Mouse (Mus musculus): ENCODE results near the gene Lrfn4. TPM values are rescaled to one million over a fixed set of nuclear protein-coding genes. Genes with fewer than 3 reads are reported as not detected.
"Not testable (repeated sequence)": the region's sequence is repeated elsewhere in the genome, so short reads cannot be mapped to it uniquely, and the experiment has no call there.

The Lrfn4 gene
- total RNA-seq, 1 experiment from 2014 or later, result 6.1 TPM

DNA sequence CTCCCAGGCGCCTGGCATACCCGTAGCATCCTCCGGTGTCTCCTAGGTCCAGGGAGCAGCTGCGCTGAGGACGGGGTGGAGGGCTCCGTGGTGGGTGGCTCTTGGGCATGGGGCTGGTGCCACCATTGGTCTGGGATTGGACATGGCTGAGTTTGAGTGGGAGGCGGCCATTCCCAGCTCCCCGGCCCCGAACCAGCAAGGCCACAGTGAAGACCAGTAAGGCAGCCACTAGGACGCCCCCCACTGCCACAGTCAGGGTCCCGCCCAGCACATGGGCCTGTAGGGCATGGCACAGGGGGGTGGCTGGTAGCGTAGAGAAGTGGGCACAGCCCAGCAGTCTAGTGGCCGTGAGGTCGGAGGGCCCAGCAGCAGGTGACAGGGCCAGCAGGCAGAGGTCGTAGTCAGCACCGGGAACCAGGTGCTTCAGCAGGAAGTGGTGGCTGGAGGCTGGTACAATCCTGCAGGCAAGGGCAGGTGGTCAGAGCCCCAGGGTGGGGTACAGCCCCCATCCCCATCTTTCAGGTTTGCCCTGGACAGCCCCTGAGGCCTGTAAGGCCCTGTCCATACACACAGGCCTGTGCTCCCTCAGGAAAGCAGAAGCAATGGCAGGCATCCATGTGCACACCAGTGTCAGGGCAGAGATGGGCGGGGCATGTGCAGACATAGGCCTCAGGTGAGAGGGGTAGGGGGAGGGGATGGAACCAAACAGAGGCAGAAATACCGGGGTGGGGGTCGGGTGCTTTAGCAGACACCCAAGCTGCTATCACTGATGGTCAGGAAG lies 3.1 kb downstream of the Lrfn4 start:
- peak; percentile 7 for DNase-seq

DNA sequence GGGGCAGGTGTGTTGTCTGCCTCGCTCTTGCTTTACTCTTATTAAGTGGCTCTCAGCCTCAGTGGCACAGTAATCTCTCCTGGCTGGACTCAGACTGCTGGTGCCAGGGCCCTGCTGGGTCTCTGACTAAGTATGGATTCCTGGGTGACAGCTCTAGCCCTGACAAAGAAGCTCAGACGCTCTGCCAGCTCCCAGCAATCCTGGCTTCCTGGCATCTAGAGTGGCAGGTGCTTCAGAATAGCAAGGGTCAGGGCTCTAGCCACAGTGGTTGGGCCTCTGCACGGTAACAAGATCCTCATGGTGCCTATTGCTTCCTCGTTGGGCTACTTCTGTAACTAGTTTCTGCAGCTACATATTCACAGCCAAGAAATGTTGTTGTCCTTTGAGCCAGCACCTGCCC lies 5.4 kb downstream of the Lrfn4 start:
- DNase-seq, result no peak

DNA sequence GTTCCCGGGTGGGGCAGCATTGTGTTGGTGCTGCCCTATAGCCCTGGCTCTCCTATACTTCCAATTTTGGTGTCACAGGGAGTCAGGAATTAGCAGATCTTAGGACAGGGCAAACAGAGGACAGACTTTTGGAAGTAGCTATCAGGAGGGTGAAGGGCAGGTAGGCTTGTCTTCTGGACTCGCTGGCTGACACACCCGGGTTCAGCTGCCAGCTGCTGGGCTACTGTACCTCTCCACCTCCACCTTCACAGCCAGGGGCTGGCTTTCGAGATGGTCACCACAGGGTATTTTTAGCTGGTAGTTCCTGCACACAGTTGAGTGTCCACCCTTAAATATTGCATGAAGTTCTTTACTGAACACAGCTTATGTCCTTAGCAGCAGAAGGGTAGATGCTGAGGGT lies 7.0 kb downstream of the Lrfn4 start:
- no peak for DNase-seq

DNA sequence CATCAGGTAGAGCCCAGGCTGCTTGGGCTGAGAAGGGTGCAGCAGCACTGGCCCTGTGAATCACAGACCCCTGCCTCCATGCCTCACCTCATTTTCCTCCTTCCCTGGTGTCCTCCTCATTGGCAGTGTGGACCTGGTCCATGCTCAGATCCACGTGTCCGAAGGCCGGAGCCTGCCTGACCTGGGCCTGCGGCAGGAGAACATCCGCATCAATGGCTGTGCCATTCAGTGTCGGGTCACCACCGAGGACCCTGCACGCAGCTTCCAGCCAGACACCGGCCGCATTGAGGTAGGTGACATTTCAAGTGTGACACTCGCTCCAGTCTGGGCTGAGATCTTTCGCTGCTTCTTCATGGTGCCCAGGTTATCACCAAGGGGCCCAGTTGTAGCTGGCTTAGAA lies 8.1 kb downstream of the Lrfn4 start:
- DNase-seq, result no peak

DNA sequence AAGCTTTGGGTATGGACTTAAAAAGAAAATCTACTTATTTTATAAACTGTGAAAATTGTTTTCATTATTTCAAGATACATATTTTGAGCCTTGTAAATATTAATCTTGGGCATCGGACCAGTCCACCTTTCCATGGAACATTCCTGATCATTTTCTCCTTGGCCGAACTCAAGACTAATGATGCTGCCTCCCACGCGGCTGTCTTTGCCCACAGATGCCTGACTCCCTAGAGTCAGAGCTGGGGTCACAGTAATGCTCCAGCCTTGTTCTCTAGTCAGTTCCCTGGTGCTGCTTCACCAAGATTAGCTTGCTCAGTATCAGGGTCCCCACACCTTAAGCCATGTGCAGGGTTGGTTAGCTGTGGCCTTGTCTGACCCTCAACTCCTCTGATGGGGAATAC lies 9.8 kb downstream of the Lrfn4 start:
- DNase-seq, result no peak

DNA sequence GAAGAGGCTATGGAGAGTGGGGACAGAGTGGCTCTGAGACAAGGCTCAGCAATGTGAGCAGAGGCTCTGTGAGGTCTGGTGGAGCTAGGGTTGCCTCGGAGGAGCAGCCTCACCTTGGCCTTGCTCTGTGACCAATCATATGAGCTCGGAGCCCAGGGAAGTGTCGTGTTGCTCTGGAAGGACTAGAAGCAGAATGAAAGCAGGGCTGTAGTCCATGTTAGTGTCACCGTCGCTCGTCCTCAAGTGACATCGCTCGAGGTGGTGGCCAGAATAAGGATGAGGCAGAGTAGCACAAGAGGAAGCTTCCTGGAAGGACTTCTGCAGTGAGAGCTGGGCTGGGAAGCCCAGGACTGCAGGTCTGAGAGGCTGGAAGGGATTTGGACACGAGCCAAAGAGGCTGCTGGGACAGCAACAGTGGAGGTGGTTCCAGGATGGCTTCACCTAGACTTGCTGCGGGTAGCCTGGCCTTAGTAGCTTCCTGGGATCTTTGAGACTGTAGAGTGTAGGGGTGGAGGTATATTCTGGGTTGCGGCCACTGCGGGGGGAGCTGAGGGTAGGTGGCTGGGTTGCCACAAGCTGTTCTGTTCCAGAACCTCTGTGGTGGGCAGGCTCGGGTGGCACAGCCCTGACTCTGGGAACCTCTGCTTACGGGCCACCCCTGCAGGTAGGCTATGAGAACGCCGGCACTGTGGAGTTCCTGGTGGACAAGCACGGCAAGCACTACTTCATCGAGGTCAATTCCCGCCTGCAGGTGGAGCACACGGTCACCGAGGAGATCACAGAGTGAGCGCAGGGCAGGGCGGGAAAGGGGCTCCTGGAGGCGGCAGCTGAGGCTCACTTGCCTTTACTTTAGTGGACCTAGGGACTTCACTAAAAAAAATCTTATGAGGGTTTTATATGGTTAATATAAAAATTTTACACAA lies 11.4 kb downstream of the Lrfn4 start:
- no peak for DNase-seq

DNA sequence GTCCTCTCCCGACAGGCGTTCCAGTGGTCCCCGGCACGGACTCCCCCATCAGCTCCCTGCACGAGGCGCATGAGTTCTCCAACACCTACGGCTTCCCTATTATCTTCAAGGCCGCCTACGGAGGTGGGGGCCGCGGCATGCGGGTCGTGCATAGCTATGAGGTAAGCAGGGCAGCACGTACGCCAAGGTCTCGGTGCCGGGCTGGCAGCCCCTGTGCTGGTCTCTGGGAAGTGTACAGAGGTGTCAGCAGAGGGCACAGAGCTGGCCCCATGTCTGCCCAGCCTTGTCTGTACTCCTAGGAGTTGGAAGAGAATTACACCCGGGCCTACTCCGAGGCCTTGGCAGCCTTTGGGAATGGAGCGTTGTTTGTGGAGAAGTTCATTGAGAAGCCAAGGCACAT lies 13.0 kb downstream of the Lrfn4 start:
- DNase-seq, result no peak

DNA sequence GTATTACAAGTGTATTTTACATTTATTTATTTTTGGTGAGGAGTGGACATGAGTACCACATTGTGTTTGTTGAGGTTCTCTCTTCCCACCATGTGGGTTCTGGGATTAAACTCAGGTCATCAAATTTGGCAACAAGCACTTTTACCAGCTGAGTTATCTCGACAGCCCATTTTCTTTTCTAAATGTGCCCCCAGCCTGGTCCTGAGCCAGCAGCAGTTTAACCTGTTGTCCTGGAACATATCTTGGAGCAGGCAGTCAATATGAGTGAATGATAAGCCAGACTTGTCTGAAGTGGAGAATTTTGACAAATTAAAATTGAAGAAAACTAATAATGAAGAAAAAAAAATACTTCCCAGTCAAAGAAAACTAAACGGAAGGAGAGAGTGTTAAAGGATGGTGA lies 19.4 kb downstream of the Lrfn4 start:
- no peak for DNase-seq

DNA sequence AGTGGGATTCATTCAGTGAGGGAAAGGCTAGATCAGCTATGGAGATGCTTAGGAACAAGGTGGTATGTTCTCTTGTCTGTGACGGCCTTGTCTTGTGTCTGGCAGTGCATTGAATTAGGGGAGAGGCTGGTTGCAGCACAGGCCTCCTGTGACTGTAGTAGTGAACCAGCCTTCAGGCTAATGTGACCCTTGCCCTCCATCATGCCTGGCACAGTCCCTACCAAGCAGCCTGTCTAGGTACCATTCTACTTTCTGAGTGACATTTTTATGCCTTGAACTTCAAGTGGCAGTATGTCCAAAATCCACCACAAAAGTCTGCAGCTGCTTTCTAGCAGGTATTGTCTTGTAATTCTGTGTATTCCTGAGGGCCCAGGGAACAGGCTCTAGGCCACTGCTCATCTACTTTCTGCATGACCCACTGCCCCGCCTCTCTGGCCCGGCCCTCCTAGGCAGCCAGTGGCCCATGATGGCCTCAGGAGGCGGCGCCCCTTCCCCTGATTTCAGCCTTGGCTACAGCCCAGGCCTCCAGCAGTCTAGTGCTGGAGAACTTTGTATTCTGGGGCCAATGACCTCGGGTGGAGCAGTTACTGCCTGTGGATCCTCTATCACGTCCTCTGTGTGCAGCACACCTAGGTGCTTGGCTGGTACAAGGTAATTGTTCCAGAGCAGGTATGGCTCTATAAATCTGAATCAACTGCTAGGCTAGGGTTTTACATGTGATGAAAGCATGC lies 21.5 kb downstream of the Lrfn4 start:
- DNase-seq, result peak; percentile 45

DNA sequence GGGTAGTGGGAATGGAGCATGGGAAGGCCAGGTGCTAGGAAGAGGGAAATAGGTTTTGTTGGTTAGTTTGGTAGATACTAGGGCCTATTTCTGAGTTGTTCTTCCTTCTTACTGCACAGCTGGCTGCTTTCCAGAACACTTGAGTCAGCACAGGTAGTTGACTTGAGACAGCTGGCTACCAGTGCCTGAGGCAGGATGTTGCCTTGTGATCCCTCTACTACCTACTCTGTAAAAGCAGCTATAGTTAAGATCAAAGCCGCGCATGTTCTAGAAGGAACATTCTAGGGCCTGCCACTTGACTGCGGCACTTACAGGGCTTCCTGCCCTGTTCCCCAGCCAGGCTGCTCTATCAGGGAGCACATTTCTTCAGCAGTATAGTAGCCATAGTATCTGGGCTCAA lies 25.4 kb downstream of the Lrfn4 start:
- no peak for DNase-seq

DNA sequence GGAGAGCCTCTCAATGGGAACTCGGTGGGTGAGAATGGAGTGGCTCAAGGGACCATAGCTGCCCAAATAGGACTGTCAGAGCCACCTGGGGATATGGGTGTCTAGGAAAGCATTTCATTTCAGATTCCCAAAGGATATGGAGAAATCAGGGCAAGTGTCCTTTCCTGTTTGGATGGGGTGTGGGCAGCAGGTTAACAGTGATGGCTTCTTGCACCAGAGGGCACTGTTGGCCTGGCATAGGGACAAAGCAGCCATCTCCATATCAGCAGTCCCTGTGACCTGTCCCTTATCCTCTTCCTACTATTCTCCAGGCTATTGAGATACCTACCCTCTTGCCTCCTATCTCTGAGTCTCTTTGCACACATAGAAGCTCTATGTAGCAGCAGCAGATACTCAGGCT lies 26.4 kb downstream of the Lrfn4 start:
- peak; percentile 48 for DNase-seq

DNA sequence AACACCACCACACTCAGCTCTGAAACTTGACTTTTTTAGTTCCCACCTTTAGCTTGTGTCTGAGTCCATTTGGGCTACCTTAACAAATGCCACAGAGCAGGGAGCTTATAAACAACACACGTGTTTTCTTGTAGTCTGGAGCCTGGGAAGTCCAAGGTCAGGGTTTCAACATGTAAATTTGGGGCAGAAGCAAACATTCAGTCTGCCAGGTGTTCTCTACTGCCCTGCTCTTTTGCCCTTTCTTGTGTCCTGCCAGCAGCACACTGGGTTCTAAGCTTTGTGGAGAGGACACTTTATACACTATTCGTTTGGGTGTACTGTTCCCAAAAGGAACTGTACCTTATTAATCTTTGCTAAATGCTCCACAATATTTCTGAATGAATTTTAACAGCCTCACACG lies 27.0 kb downstream of the Lrfn4 start:
- peak; percentile 22 for DNase-seq

DNA sequence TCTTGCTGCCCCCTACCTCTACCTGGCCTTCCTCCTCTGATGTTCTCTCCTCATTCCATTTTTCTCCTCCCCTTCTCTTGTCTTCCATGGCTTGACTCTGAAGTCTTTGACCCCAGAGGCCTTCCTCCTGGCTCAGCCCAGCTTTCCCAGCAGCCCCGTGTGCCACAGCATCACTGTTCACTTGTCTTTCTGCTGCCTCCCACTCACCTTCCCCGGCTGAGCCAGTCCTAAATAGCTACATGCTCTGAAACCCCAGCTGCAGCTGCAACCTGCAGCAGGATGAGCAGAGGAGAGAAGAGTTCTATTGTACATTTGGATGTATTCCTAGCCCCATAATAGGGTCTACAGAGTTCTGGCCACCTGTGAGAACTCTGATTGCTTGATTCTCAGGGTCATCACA lies 28.0 kb downstream of the Lrfn4 start:
- DNase-seq, result no peak

DNA sequence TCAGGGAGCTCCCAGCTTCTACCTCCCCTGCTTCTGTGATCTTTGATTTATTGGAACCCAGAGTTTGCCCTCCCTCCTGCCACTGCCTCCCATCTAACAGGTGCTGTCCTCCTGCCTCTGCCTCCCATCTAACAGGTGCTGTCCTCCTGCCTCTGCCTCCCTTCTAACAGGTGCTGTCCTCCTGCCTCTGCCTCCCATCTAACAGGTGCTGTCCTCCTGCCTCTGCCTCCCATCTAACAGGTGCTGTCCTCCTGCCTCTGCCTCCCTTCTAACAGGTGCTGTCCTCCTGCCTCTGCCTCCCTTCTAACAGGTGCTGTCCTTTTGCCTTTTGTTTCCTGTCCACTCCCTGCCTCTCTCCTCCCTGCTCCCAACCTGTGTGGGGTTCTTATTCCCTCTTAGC lies 28.7 kb downstream of the Lrfn4 start:
- DNase-seq, result not testable (repeated sequence)

DNA sequence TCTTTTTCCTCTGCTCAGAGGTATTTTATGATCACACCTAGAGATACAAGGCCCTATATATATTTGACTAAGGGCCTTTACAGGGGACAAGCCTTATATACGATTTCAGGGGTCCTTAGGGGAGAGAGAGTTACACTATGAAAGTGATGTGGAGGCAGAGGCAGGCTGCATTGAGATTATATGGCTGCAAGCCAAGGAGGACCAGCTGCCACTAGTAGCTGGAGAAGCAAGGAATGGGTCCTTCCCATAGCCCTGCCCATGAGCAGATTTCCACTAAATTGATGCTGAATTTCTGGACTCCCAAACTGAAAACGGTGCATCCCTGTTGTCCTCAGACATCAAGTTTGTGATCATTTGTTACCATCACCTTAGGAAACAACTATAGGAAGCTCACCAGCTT lies 31.6 kb downstream of the Lrfn4 start:
- no peak for DNase-seq

DNA sequence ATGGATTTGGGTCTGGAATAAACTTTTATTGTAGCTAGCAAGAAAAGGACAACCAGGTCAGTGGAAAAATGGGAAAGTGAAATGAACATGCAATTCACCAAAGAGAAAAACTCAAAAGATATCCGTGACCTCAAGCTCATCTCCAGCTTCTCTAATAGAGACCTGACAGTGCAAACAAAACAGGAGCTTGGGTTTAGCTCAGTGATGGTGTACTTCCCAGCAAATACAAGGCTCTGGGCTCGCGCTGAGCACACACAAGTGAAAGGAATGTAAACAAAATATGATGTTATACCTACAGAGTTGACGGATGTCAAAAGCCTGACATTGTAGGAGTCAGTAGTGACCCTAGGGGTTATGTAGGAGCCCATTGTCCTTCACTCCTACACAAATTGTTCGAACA lies 36.2 kb downstream of the Lrfn4 start:
- no peak for DNase-seq

DNA sequence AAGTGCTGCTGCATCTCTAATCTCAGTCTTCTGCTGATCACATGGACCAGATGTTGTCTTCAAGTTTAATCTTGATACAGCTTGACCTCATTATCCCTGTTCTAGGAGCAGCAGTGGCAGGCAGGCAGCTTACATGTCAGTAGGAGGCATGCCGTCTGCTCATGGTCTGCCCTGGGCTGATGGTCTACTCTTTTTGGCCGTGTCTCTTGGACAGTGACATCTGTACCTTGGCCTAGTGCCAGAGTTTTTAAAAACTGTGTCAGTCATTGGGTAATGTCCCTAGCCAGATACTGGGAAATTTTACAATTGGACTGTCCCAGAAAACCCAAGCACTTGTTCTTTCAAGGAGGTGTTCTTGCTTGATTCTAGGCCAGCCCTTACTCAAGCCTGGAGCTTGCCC lies 36.7 kb downstream of the Lrfn4 start:
- DNase-seq, result peak; percentile 70

DNA sequence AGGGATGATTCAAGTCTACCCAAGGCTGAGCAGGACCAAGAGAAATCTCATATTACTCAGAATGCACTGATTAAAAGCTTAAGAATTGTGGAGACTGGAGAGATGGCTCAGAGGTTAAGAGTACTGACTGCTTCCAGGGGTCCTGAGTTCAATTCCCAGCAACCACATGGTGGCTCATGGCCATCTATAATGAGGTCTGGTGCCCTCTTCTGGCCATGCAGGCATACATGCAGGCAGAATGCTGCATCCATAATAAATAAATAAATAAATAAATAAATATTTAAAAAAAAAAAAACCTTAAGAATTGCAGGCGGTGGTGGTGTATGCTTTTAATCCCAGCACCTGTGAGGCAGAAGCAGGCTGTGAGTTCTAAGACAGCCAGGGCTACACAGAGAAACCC lies 42.2 kb downstream of the Lrfn4 start:
- peak; percentile 21 for DNase-seq

DNA sequence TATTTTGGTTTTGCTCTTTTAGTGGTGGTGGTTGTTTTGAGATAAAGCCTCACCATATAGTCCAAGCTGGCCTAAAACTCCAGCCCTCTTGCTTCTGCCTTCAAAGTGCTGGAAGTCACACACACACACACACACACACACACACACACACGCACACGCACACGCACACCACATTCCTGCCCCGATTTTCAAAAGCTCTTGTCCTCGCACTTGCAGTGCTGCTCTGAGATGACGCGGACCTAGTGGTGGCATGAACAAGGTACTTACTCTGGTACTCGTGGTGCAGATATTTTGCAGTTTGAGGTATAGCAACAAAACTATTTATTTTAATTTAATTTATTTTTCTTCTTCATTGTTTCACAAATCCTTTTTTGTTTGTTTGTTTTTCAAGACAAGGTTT lies 43.0 kb downstream of the Lrfn4 start:
- no peak for DNase-seq

DNA sequence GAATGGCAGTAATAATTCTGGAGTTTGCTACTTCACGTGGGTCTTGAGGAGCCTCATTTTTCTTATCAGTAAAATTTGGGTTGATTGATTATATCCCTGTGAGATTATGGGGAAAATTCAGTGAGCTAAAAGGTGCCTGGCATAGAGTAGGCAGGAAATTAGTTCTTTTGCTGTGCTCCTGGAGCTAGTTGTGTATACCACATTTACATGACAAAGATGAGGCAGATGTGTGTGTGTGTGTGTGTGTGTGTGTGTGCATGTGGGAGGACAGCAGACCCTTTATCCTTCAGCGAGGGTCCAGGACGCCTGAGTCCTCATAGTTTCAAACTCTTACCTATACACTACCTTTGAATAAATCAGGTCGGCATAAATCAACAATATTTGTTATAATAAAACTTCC lies 43.4 kb downstream of the Lrfn4 start:
- no peak for DNase-seq

DNA sequence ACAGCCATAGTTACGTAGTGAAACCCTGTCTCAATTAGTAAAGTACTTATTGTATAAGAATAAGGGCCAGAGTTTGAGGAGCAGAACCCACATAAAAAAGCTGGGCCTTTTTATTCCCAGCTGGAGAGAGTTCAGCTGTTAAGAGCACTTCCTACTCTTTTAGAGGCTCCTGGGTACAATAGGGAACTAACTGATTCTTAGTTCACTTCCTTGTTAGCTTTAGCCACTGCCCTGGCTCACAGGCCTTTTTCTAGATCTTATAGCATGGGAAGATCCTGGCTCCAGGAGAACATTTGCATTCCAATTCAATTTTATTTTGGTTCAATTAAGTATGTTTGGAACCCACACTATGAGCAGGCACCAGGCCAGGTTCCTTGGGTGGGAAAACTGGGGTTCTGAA lies 43.8 kb downstream of the Lrfn4 start:
- DNase-seq, result no peak

DNA sequence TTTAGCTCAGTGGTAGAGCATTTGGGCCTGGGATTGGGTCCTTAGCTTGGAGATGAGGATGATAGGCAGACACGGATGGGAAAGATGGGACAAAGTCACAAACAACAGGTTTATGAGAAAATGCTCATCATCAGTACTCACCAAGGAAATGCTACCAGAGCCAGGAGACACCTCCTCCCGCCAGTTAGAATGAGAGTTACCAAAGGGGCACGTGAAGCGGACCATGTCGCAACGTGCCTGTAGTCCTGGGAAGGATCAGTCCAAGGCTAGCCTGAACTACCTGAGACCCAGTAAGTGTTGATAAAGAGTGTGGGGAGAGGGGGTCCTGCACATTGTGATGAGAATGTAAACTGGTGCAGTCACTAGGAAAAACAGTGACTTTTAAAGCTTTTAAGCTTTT lies 44.7 kb downstream of the Lrfn4 start:
- no peak for DNase-seq

DNA sequence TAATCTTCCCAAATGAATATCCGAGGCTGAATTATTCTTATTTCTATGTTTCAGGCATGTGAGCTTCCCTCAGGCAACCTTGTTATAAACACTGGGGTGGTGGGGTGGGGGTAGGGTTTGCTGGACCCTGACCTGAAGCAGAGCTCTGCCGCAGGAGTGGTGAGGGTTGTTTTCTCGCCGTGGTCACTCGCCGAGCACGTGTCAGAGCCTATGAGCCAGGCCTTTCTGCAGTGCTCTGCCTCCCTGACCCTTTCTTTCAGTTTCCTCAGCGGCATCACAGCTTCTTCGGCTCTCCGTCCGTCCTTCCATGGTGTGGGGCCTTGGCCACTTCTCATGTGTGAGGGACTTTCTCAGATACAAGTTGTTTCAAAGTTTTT lies 45.2 kb downstream of the Lrfn4 start:
- DNase-seq, result no peak
